Mouse (Mus musculus): ENCODE results near the gene Icosl. TPM values are rescaled to one million over a fixed set of nuclear protein-coding genes. Genes with fewer than 3 reads are reported as not detected.

Icosl gene
- 20.0 TPM for total RNA-seq (2023)

DNA sequence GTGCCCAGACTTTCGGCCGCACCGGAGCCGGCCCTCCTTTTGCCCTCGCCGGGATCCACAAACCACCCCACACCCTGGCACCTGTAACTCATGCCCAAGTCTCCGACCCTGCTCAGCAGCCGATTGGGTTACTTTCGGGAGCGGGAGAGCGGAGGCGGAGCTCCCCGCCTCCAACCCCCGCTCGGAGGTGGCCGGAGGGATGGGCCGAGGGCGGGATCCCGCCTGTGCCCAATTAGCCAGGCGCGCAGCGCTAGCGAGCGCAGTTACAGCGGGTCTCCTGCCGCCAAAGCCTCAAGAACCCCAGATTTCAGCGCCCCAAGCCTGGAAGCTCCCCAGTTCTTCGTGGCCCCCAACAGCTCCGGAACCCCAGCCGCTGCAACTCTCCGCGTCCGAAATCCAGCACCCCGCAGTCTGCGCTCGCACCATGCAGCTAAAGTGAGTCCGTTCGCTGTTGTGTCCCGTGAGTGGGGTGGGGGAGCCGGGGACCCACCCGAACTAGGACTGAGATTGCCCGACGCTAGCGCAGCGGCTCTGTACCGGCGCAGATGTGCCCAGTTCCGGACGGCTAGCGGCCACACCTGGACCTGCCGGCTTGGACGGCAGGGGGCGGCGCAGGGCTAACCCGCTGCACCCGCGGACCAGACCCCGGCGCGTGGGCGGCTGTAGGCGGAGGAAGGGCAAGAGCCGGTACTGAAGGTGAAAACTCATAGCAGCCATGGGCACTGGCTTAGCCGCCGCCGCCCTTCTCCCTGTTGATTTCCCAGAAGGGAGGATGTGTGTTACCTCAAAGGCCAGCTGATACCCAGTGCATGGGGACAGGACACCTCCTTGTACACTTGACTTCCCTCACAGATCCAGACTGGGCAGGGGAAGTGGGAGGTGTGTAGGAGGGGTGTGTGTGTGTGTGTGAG is at the start of gene Icosl:
Gene Icosl (plus strand): TSS at position 202 of the 911 bp plus-strand sequence.

DNA sequence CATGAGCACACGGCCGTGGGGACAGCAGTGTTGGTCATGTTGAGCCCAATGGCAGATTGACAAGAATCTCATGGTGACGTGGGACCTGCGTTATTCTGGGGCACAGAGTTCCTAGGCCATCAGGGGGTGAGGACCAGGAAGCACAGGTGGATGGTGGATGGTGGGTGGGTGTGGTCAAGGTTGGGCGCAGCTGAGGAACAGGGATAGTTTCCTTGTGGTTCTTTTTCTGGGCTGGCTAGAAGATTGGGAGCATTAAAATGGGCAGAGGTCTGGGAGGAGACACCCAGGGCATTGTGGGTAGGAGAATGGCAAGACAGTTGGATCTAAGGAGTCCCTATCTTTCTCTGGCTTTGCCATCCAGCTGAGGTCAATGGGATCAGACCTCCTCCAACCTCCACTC is 27.5 kb upstream of the Icosl start, which contains the start of gene Dnmt3l:
Gene Dnmt3l (plus strand): TSS at position 301 of the 400 bp plus-strand sequence.

DNA sequence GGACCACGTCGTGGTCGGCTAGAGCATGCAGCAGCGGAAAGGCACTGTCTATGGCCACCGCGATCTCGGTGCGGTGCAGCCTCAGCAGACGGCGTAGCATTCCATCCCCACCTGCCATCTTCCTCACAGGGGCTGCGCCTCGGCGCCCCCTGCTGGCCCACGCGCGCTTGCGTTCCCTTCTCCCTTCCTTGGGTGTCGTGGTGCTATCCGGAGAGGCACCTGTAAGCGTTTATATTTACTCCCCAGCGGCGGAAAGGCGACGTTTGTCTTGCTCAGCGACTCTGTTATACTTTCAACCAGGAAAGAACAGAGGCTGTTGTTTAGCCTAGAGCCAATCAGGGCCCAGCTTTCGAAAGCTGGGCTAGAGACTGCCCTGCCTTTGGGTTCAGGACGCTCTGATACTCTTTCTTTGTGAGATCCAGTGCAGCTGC is 25.7 kb upstream of the Icosl start, which contains the start of gene Aire:
Gene Aire (minus strand): TSS at position 205 of the 431 bp plus-strand sequence.

Other genes starting within 250 kb of the Icosl start
- not detected for gene Krtap10-4, start 242.2 kb upstream of the Icosl start, total RNA-seq (2023)
- gene Krtap10-10, start 233.4 kb upstream of the Icosl start, total RNA-seq (2023) = not detected
- gene Gm36176, start 222.5 kb upstream of the Icosl start, total RNA-seq (2023) = not detected
- gene Gm10318, start 216.4 kb upstream of the Icosl start, total RNA-seq (2023) = not detected
- not detected for gene Gm3285, start 207.3 kb upstream of the Icosl start, total RNA-seq (2023)
- not detected for gene Lrrc3, start 166.8 kb upstream of the Icosl start, total RNA-seq (2023)
- gene Trpm2, start 98.7 kb upstream of the Icosl start, total RNA-seq (2023) = 4.7 TPM
- 6.0 TPM for gene 1810043G02Rik, start 90.8 kb upstream of the Icosl start, total RNA-seq (2023)
- 110 TPM for gene Pfkl, start 59.2 kb upstream of the Icosl start, total RNA-seq (2023)
- not detected for gene Dnmt3l, start 27.4 kb upstream of the Icosl start, total RNA-seq (2023)
- 0.26 TPM for gene Aire, start 25.7 kb upstream of the Icosl start, total RNA-seq (2023)
- 48.4 TPM for gene D10Jhu81e, start 100.5 kb downstream of the Icosl start, total RNA-seq (2023)
- gene Pwp2, start 115.8 kb downstream of the Icosl start, total RNA-seq (2023) = 21.6 TPM
- gene Trappc10, start 175.3 kb downstream of the Icosl start, total RNA-seq (2023) = 77.6 TPM